Mouse (Mus musculus): ENCODE measurements around the gene Rxfp2. TPM values are rescaled to one million over a fixed set of nuclear protein-coding genes. Genes with fewer than 3 reads are reported as not detected.

Gene Rxfp2
- total RNA-seq, 2 experiments from 2014 or later = 0.20 TPM

GRCm38 (mm10) chr5:150036918-150037317, 18.4 kb downstream of the Rxfp2 start:
- no peak for DNase-seq (ENCODE audit: low spot score in 2 of 2)

GRCm38 (mm10) chr5:150044533-150044932, 26.1 kb downstream of the Rxfp2 start:
- DNase-seq (ENCODE audit: low spot score in 2 of 2) = no peak

GRCm38 (mm10) chr5:150046438-150046837, 28.0 kb downstream of the Rxfp2 start:
- DNase-seq (ENCODE audit: low spot score in 2 of 2) = no peak

- DNase-seq (ENCODE audit: low spot score in 2 of 2) = peak in 1 of 2 experiments; percentile 44
Observed at GRCm38 (mm10) chr5:150049946-150050345, 31.5 kb downstream of the Rxfp2 start.

- DNase-seq (ENCODE audit: low spot score in 2 of 2) = peak in 1 of 2 experiments; percentile 19
Observed at GRCm38 (mm10) chr5:150051828-150052227, 33.4 kb downstream of the Rxfp2 start.

- no peak for DNase-seq (ENCODE audit: low spot score in 2 of 2)
Observed at GRCm38 (mm10) chr5:150053294-150053693, 34.8 kb downstream of the Rxfp2 start.

GRCm38 (mm10) chr5:150053956-150054355, 35.5 kb downstream of the Rxfp2 start:
- DNase-seq (ENCODE audit: low spot score in 2 of 2) = no peak

- no peak for DNase-seq (ENCODE audit: low spot score in 2 of 2)
Observed at GRCm38 (mm10) chr5:150055322-150055721, 36.8 kb downstream of the Rxfp2 start.

- no peak for DNase-seq (ENCODE audit: low spot score in 2 of 2)
Observed at GRCm38 (mm10) chr5:150056056-150056455, 37.6 kb downstream of the Rxfp2 start.

GRCm38 (mm10) chr5:150058845-150059244, 40.4 kb downstream of the Rxfp2 start:
- no peak for DNase-seq (ENCODE audit: low spot score in 2 of 2)

- no peak for DNase-seq (ENCODE audit: low spot score in 2 of 2)
Observed at GRCm38 (mm10) chr5:150059466-150059865, 41.0 kb downstream of the Rxfp2 start.

GRCm38 (mm10) chr5:150061086-150061485, 42.6 kb downstream of the Rxfp2 start:
- DNase-seq (ENCODE audit: low spot score in 2 of 2) = no peak

- DNase-seq (ENCODE audit: low spot score in 2 of 2) = no peak
Observed at GRCm38 (mm10) chr5:150064286-150064685, 45.8 kb downstream of the Rxfp2 start.

- DNase-seq (ENCODE audit: low spot score in 2 of 2) = peak; percentile 22 to 76
Observed at GRCm38 (mm10) chr5:150070086-150070485, 51.6 kb downstream of the Rxfp2 start.

GRCm38 (mm10) chr5:150071738-150072137, 53.3 kb downstream of the Rxfp2 start:
- DNase-seq (ENCODE audit: low spot score in 2 of 2) = no peak

GRCm38 (mm10) chr5:150079866-150080797, 61.7 kb downstream of the Rxfp2 start:
- DNase-seq (ENCODE audit: low spot score in 2 of 2) = no peak

GRCm38 (mm10) chr5:150082696-150083095, 64.2 kb downstream of the Rxfp2 start:
- no peak for DNase-seq (ENCODE audit: low spot score in 2 of 2)

- no peak for DNase-seq (ENCODE audit: low spot score in 2 of 2)
Observed at GRCm38 (mm10) chr5:150083190-150083589, 64.7 kb downstream of the Rxfp2 start.

- peak in 1 of 2 experiments; percentile 68 for DNase-seq (ENCODE audit: low spot score in 2 of 2)
Observed at GRCm38 (mm10) chr5:150097620-150098019, 79.1 kb downstream of the Rxfp2 start.

- DNase-seq (ENCODE audit: low spot score in 2 of 2) = no peak
Observed at GRCm38 (mm10) chr5:150098754-150099153, 80.3 kb downstream of the Rxfp2 start.

GRCm38 (mm10) chr5:150101789-150102188, 83.3 kb downstream of the Rxfp2 start:
- DNase-seq (ENCODE audit: low spot score in 2 of 2) = no peak

- DNase-seq (ENCODE audit: low spot score in 2 of 2) = no peak
Observed at GRCm38 (mm10) chr5:150106358-150106757, 87.9 kb downstream of the Rxfp2 start.

GRCm38 (mm10) chr5:150111236-150111635, 92.8 kb downstream of the Rxfp2 start:
- DNase-seq (ENCODE audit: low spot score in 2 of 2) = no peak
